ENCODE assay signal across 10 mouse cellular contexts in genomic region chr7:108972273-108972672, GRCm38 (mm10). TPM values are rescaled to one million over a fixed set of nuclear protein-coding genes. Genes with fewer than 3 reads are reported as not detected.
A peak's percentile ranks its signal among the peaks of the same experiment; 100 is the strongest.
DNase-seq lines count a peak whose midpoint lies in the region; ATAC-seq and TF ChIP-seq lines count a peak whose summit lies in the region.
"Had no signal": no experiment of that assay in that cellular context is flagged by ENCODE, and none has a peak within 500 bp of the region (broad histone marks: within the 10 kb centered on the region; RNA-seq: fewer than 3 reads in every experiment).

No protein-coding gene starts in this region.

- H3K27me3 ChIP-seq in lung, embryonic 14.5 days (ENCODE audit: insufficient read depth, low read length) = no peaks in the 10 kb centered on the region
- peaks cover 36% of the 10 kb centered on the region for H3K27me3 ChIP-seq in hindbrain, embryonic 10.5 days (ENCODE audit: insufficient read depth, poor library complexity, severe bottlenecking)
- H3K27me3 ChIP-seq in neural tube, embryonic 13.5 days = peaks cover 3% of the 10 kb centered on the region; the same call in 1 of the 2 replicates

- no peak for TF ChIP-seq POLR2A in lung, adult 2 months (IDR thresholded peaks at IDR 0.05; ENCODE audit: borderline replicate concordance, extremely low read depth, low read depth, low read length)

- 0 out of 2 replicates have a peak, but pooled peaks have one; percentile 31 for ATAC-seq in lung, embryonic 14.5 days (ENCODE audit: insufficient read depth)
- peak; percentile 79 for ATAC-seq in neural tube, embryonic 13.5 days (ENCODE audit: low read depth)

- no peaks in the 10 kb centered on the region for H3K36me3 ChIP-seq in lung, embryonic 14.5 days (ENCODE audit: insufficient read depth)
- H3K36me3 ChIP-seq in hindbrain, embryonic 10.5 days = no peaks in the 10 kb centered on the region
- H3K36me3 ChIP-seq in neural tube, embryonic 13.5 days = no peaks in the 10 kb centered on the region
- H3K36me3 ChIP-seq: heart, embryonic 12.5 days had no signal

- H3K4me3 ChIP-seq in lung, embryonic 14.5 days (ENCODE audit: low read depth, low read length) = no peak overlapping the region
- no peak overlapping the region for H3K4me3 ChIP-seq in lung, adult 2 months (replicated peaks; ENCODE audit: extremely low read depth, low read depth, low read length)
- no peak overlapping the region for H3K4me3 ChIP-seq in hindbrain, embryonic 10.5 days
- H3K4me3 ChIP-seq in neural tube, embryonic 13.5 days = no peak overlapping the region
- H3K4me3 ChIP-seq: heart, embryonic 12.5 days had no signal

- H3K4me1 ChIP-seq in lung, embryonic 14.5 days (ENCODE audit: insufficient read depth) = no peaks in the 10 kb centered on the region
- H3K4me1 ChIP-seq in lung, adult 2 months (ENCODE audit: control insufficient read depth, insufficient read depth, low read length) = no peaks in the 10 kb centered on the region
- H3K4me1 ChIP-seq in hindbrain, embryonic 10.5 days (replicated peaks) = peaks cover 20% of the 10 kb centered on the region
- peaks cover 19% of the 10 kb centered on the region for H3K4me1 ChIP-seq in neural tube, embryonic 13.5 days (replicated peaks)
- H3K4me1 ChIP-seq: heart, embryonic 12.5 days had no signal

- no peak for TF ChIP-seq CTCF in lung, embryonic 14.5 days (IDR thresholded peaks at IDR 0.05; ENCODE audit: low read depth)
- no peak for TF ChIP-seq CTCF in lung, adult 2 months (IDR thresholded peaks at IDR 0.05; ENCODE audit: insufficient read depth, low read length)

- no peaks in the 10 kb centered on the region for H3K9me3 ChIP-seq in lung, embryonic 14.5 days (ENCODE audit: low read depth, low read length)
- no peaks in the 10 kb centered on the region for H3K9me3 ChIP-seq in hindbrain, embryonic 10.5 days
- no peaks in the 10 kb centered on the region for H3K9me3 ChIP-seq in neural tube, embryonic 13.5 days
- H3K9me3 ChIP-seq: heart, embryonic 12.5 days had no signal

- H3K4me2 ChIP-seq in lung, embryonic 14.5 days = no peak overlapping the region
- 0 out of 2 replicates have a peak overlapping the region, but pooled peaks have one; percentile 11 for H3K4me2 ChIP-seq in neural tube, embryonic 13.5 days
- H3K4me2 ChIP-seq: heart, embryonic 12.5 days had no signal

- H3K9ac ChIP-seq in lung, embryonic 14.5 days = no peak overlapping the region
- H3K9ac ChIP-seq in neural tube, embryonic 13.5 days = no peak overlapping the region
- H3K9ac ChIP-seq: heart, embryonic 12.5 days had no signal

- DNase-seq in lung, embryonic 14.5 days = peak; percentile 26
- no peak for DNase-seq in lung, adult 2 months
- DNase-seq in cerebellum, adult 8-10 months = peak; percentile 55
- DNase-seq in hindbrain, embryonic 10.5 days (ENCODE audit: low spot score) = peak; percentile 54
- no peak for DNase-seq in urinary bladder, adult 2 months (ENCODE audit: low spot score)
- no peak for DNase-seq in thymus, postnatal 36 days
- no peak for DNase-seq in gastrocnemius, postnatal 10 days

- WGBS in lung, embryonic 14.5 days = 67% methylated on average over 6 of the region's 6 CpGs
- 63% methylated on average over 6 of the region's 6 CpGs for WGBS in lung, adult 2 months
- WGBS in hindbrain, embryonic 10.5 days = 41% methylated on average over 6 of the region's 6 CpGs
- 28% methylated on average over 6 of the region's 6 CpGs for WGBS in neural tube, embryonic 13.5 days

- no peak overlapping the region for H3K27ac ChIP-seq in lung, embryonic 14.5 days (ENCODE audit: low read depth)
- H3K27ac ChIP-seq in hindbrain, embryonic 10.5 days = 0 out of 2 replicates have a peak overlapping the region, but pooled peaks have one; percentile 60
- peak overlapping the region; percentile 59 for H3K27ac ChIP-seq in neural tube, embryonic 13.5 days (replicated peaks)

RNA-seq across cellular contexts. Expression of gene Tub, which starts 22.1 kb away (rescaled TPM):
- polyA plus RNA-seq in lung, embryonic 14.5 days (2014; fragmentation: Nextera tagmentation; extraction: Ambion mirVana) = 2.0 and 2.2 TPM in 2 replicates
- polyA plus RNA-seq in lung, adult 2 months (2012; rRNA removed) = 0.66 and 0.76 TPM in 2 replicates
- polyA plus RNA-seq in hindbrain, embryonic 10.5 days (2016; fragmentation: Nextera tagmentation; extraction: Ambion mirVana) = 5.7 and 11.0 TPM in 2 replicates
- polyA plus RNA-seq in neural tube, embryonic 13.5 days (2015; fragmentation: Nextera tagmentation; extraction: Ambion mirVana) = 32.6 and 39.3 TPM in 2 replicates
- polyA plus RNA-seq in urinary bladder, adult 2 months (2012; rRNA removed) = 1.6 and 1.7 TPM in 2 replicates
- total RNA-seq in gastrocnemius, postnatal 10 days (2021) = 1 to 10 TPM; 1.9 to 3.0 TPM
- total RNA-seq: common myeloid progenitor, adult 5-6 weeks had no signal

RNA-seq across cellular contexts. Expression of gene Eif3f, which starts 38.1 kb away (rescaled TPM):
- 108 and 119 TPM in 2 replicates for polyA plus RNA-seq in lung, embryonic 14.5 days (2014; fragmentation: Nextera tagmentation; extraction: Ambion mirVana)
- polyA plus RNA-seq in lung, adult 2 months (2012; rRNA removed) = 107 and 141 TPM in 2 replicates
- 77.2 and 84.5 TPM in 2 replicates for polyA plus RNA-seq in hindbrain, embryonic 10.5 days (2016; fragmentation: Nextera tagmentation; extraction: Ambion mirVana)
- polyA plus RNA-seq in neural tube, embryonic 13.5 days (2015; fragmentation: Nextera tagmentation; extraction: Ambion mirVana) = 69.4 and 79.7 TPM in 2 replicates
- polyA plus RNA-seq in urinary bladder, adult 2 months (2012; rRNA removed) = 119 and 192 TPM in 2 replicates
- 100 to 1,000 TPM; 121 to 122 TPM for total RNA-seq in gastrocnemius, postnatal 10 days (2021)

RNA-seq across cellular contexts. Expression of gene Nlrp10, which starts 42.3 kb away (rescaled TPM):
- 0.22 and 0.65 TPM in 2 replicates for polyA plus RNA-seq in lung, embryonic 14.5 days (2014; fragmentation: Nextera tagmentation; extraction: Ambion mirVana)
- 0.18 and 2.0 TPM in 2 replicates for polyA plus RNA-seq in lung, adult 2 months (2012; rRNA removed)
- 0.15 TPM in 1 of 2 replicates, not detected in the other for polyA plus RNA-seq in hindbrain, embryonic 10.5 days (2016; fragmentation: Nextera tagmentation; extraction: Ambion mirVana)
- not detected in 2 replicates for polyA plus RNA-seq in neural tube, embryonic 13.5 days (2015; fragmentation: Nextera tagmentation; extraction: Ambion mirVana)
- 0.47 and 0.52 TPM in 2 replicates for polyA plus RNA-seq in urinary bladder, adult 2 months (2012; rRNA removed)
- under 1 TPM; 0.68 to 0.79 TPM for total RNA-seq in gastrocnemius, postnatal 10 days (2021)

Comparison
In these comparisons a context has a peak if more than half of its experiments do, and no peak if none do; other contexts are left out.
1. DNase-seq: peak in lung, embryonic 14.5 days (single experiment), cerebellum, adult 8-10 months (single experiment) and hindbrain, embryonic 10.5 days (single experiment); none in lung, adult 2 months (single experiment), urinary bladder, adult 2 months (single experiment), thymus, postnatal 36 days (0 of 2) and gastrocnemius, postnatal 10 days (single experiment).